Mouse (Mus musculus) kidney, adult 2 months (tissue): ENCODE measurements at regions not wholly inside any gene's neighbourhood (a gene's known extent, or its start where the extent isn't known, plus 50 kb on each side); places are given as distances from the start of the nearest gene placed in this dataset.

Experiments used
- DNase-seq: peaks from one replicate; pipeline ENCODE4 v3.0.0; 2021
- H3K27ac ChIP-seq: fragments of 200-500 bp; 2 replicates; pipeline ENCODE4 v1.5.1; 2012; ENCODE audit warnings: low read depth, low read length, control low read depth, inconsistent platforms; ENCODE audit not compliant: insufficient read depth
- H3K27me3 ChIP-seq: fragments of 200-500 bp; replicated peaks from 2 replicates; pipeline ENCODE4 v1.6.1; 2012; ENCODE audit warnings: mild to moderate bottlenecking, moderate library complexity, low read length, inconsistent platforms; ENCODE audit not compliant: control insufficient read depth, insufficient read depth
- H3K36me3 ChIP-seq: fragments of 200-500 bp; 2 replicates; pipeline ENCODE4 v1.6.1; 2012; ENCODE audit warnings: mild to moderate bottlenecking, moderate library complexity, low read length, inconsistent platforms; ENCODE audit not compliant: control insufficient read depth, insufficient read depth
- H3K4me1 ChIP-seq: fragments of 200-500 bp; 2 replicates; pipeline ENCODE4 v1.6.1; 2011; ENCODE audit warnings: low read length; ENCODE audit not compliant: control insufficient read depth, insufficient read depth
- H3K4me3 ChIP-seq: fragments of 200-500 bp; 2 replicates; pipeline ENCODE4 v1.5.1; 2011; ENCODE audit warnings: mild to moderate bottlenecking, low read depth, low read length, control low read depth; ENCODE audit not compliant: insufficient read depth
- CTCF ChIP-seq: fragments of 200-500 bp; conservative IDR thresholded peaks from 2 replicates; pipeline ENCODE4 v1.5.1; 2011; ENCODE audit warnings: low read depth, mild to moderate bottlenecking, control low read depth, low read length, moderate library complexity, mixed read lengths; ENCODE audit not compliant: insufficient read depth, insufficient read length
- POLR2A ChIP-seq: fragments of 200-500 bp; IDR thresholded peaks from one replicate; pipeline ENCODE4 v1.6.1; 2011; ENCODE audit warnings: low read depth, low read length, control low read depth
- WGBS: fragments of 180-500 bp; shearing (Covaris S2); methylation state at CpG from one replicate; pipeline ENCODE4 v1.1.7; 2018; 5-methylcytosine and 5-hydroxymethylcytosine counted together

DNA sequence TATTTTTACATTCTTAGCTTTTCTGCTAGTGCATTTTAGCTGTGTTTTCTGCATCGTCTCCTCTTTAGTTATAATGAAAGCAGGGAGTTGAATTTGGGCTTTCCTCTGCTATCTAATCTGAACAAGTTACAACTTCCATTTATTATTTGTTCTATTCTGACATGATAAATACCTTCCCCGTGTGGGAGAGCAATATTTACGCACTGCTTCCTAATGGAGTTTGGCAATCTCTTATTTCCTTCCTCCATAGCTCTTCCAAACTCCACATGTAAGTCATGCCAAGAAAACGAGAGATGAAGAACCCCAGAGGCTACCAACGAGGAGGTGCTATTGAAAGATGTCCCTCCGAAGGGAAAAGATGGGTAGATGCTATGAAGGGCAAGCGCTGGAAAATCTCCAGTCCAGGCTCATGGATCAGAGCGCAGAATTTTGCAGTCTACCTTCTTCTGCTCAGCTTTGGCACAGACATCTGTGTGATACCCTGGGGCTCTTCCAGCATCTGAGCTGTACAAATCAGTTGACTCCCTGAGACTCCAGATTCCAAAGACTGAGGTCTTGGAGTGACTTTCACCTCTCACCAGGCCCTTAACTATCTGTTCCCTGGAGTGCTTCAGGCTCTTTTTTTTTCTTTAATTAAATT is 167.4 kb upstream of the Tgfbr2 start:
- no peaks in the 10 kb centered on the region for H3K36me3 ChIP-seq
- peak; percentile 58 for DNase-seq
- H3K4me3 ChIP-seq: no peak overlapping the region
- H3K27me3 ChIP-seq: no peaks in the 10 kb centered on the region
- no peak for TF ChIP-seq POLR2A
- TF ChIP-seq CTCF: no peak
- WGBS: 53% methylated on average over 8 of the region's 8 CpGs
- H3K27ac ChIP-seq: no peak overlapping the region
- 0 out of 2 replicates have a peak, but pooled peaks cover 3% of the 10 kb centered on the region for H3K4me1 ChIP-seq

DNA sequence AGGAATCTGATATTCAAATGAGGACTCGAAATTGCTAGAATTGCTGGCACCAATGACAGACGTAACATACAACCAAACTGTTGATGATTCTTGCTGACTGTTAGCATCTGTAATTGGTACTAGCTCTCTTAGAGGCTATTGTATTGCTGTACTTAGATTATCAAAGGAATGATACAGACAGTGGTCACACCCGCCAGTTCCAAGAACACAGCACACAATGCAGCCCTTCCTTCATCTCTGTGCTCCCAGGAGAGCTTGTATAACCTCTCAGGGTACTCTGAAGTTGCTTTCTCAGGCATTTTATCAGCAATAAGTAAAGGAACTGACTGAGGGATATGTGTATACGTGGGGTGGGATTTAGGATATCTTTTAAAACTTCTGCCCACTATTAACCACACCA is 166.8 kb upstream of the Tgfbr2 start:
- TF ChIP-seq POLR2A (no peak), CTCF (no peak)
- H3K27ac ChIP-seq: no peak overlapping the region
- H3K4me3 ChIP-seq: no peak overlapping the region
- H3K36me3 ChIP-seq: no peaks in the 10 kb centered on the region
- H3K4me1 ChIP-seq: 0 out of 2 replicates have a peak, but pooled peaks cover 3% of the 10 kb centered on the region
- no peaks in the 10 kb centered on the region for H3K27me3 ChIP-seq
- WGBS: 76% methylated on average over 4 of the region's 4 CpGs
- DNase-seq: no peak

DNA sequence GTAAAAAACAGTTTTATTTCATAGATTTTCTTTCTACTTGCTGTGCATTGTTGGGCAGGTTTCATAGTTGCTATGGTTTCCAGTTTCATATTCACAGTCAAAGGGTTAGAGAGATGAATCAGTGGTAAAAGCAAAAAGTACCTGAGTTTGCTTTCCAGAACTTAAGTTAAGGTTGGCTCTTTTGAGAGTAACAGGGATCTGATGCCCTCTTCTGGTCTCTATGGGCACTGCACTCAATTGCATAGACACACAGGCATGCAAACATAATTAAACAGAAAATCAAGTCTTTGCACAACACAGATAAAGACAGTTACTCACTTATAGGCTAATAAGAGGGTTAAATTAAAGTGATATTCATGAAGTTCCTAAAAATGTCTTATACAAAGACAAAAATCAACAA is 165.8 kb upstream of the Tgfbr2 start:
- 0 out of 2 replicates have a peak, but pooled peaks cover 3% of the 10 kb centered on the region for H3K4me1 ChIP-seq
- no peaks in the 10 kb centered on the region for H3K27me3 ChIP-seq
- no peak overlapping the region for H3K4me3 ChIP-seq
- no peak overlapping the region for H3K27ac ChIP-seq
- TF ChIP-seq POLR2A (no peak), CTCF (no peak)
- no peaks in the 10 kb centered on the region for H3K36me3 ChIP-seq
- DNase-seq: peak; percentile 32

DNA sequence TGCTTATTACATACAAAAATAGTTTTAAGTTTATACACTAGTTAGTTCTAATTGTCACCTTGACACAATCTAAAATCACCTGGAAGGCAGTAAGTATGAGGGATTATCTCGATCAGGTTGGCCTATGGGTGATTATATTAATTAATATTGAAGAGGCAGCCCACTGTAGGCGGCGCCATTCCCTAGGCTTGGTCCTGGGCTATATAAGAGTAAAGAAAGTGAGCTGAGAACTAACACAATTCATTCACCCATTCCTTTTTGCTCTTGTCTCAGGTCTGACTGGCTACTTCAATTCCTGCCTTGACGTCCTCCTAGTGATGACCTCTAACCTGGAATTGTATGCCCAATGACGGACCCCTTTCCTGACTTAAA is 163.6 kb upstream of the Tgfbr2 start:
- Histone ChIP-seq H3K27ac (no peak overlapping the region), H3K27me3 (no peaks in the 10 kb centered on the region), H3K4me3 (no peak overlapping the region), H3K36me3 (no peaks in the 10 kb centered on the region), H3K4me1 (peaks cover 3% of the 10 kb centered on the region; the same call in 1 of the 2 replicates)
- WGBS: 95% methylated on average over 5 of the region's 5 CpGs
- no peak for DNase-seq
- no peak for TF ChIP-seq POLR2A
- no peak for TF ChIP-seq CTCF

DNA sequence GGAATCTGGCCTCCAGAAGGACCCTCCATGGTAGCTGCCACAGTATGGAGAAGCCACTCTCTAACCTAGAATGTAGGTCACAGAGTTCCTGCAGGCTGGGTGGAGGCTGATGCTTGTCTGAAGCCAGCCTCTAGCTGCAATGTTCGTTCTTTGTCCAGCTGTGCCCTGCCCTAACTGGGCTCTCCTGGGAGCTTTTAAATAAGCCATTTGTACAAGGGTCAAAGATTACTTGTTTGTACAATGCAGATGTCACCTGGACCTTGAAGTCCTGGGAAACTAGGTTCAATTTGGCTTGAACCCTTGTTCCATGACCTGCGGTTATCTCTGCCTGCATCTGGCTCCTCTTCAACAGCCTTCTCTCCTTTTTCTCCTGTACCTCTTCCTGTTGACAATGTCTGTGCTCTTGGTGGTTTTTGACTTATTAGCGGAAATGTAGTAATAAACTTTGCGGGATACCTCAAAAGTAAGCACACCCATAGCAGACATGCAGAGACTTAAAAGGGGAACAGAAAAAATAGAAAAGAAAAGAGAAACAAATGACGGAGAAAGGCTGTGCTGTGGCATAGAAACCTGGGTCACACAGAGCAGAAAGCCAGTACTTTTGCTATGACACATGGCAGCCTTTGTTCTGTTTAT is 163.1 kb upstream of the Tgfbr2 start:
- no peak overlapping the region for H3K4me3 ChIP-seq
- H3K4me1 ChIP-seq: peaks cover 3% of the 10 kb centered on the region; the same call in 1 of the 2 replicates
- no peak for TF ChIP-seq POLR2A
- TF ChIP-seq CTCF: no peak
- DNase-seq: peak; percentile 82
- H3K27ac ChIP-seq: no peak overlapping the region
- no peaks in the 10 kb centered on the region for H3K27me3 ChIP-seq
- no peaks in the 10 kb centered on the region for H3K36me3 ChIP-seq
- 64% methylated on average over 5 of the region's 5 CpGs for WGBS

DNA sequence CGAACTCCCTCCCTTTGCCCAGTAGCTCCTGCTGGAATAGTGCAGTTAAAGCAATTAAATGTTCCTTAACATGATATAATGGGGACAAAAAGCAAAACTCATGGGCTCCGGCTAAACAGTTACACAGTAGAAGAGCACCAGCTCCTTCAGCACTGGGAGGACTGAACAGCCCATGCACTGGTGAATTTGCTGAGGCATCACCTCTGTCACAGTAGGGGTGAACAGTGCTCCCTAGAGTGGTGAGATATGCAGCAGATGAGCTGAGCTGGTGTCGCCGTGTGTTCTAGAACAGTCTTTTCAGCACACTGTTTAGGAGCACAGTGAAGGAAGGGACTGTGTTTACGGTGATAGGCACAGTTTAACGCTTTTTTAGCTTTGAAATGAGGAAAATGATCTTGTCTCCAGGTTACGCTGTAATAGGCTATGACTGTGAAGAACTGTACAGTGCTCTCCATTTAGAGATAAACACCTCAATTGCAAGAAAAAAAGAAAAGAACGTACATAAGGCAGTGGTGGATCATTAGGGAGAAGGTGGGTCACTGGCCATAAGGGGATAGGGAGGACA is 162.4 kb upstream of the Tgfbr2 start:
- no peak for DNase-seq
- no peak overlapping the region for H3K4me3 ChIP-seq
- TF ChIP-seq CTCF: no peak
- TF ChIP-seq POLR2A: no peak
- WGBS: 90% methylated on average over 8 of the region's 8 CpGs
- H3K27me3 ChIP-seq: no peaks in the 10 kb centered on the region
- H3K4me1 ChIP-seq: peaks cover 3% of the 10 kb centered on the region; the same call in 1 of the 2 replicates
- H3K27ac ChIP-seq: no peak overlapping the region
- no peaks in the 10 kb centered on the region for H3K36me3 ChIP-seq

DNA sequence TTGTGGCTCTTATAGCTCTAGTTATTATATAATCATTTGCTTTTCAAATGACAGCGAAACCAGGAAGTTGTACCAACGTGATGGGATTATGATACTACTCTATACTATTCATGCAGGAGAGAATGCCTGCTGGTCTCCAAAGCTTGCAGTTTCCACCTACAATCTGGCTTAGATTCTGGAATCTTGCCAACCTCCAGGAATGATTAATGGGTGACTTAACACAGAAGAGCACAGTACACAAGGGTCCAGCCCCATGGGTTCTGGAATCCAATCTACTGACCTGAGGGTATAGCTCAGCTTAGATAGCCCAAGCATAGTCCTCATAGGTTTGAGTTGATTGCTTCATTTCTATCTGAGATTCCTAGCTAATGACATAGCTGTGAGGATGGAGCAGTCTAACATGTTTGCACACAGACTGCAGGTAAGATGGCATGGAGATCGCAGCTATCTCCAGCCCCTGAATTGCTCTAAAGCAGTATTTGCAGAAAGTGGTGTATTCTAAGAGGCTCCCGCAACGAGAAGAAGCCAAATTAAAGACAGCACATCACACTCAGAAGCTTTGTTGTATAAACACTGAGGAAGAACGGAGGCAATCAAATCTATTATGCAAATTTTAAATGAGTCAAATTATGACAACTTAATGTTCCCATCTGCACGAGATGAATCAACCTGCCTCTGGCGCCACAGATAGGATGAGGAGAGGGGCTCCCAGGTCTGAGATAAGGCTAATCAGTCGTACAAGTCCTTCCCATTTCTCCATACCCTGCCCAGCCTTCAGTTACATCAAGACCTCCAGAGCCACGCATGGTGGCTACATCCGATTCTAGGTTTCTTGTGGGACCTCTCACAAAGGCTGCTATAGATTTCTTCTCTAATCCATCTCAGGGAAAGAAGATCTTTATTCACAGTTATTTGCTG is 160.7 kb upstream of the Tgfbr2 start:
- 90% methylated on average over 11 of the region's 11 CpGs for WGBS
- peak; percentile 66 for DNase-seq
- TF ChIP-seq CTCF: no peak
- TF ChIP-seq POLR2A: no peak

More for the DNA sequence above, 160.7 kb upstream of the Tgfbr2 start:
- H3K27me3 ChIP-seq: no peaks in the 10 kb centered on the region
- H3K36me3 ChIP-seq: no peaks in the 10 kb centered on the region
- H3K4me1 ChIP-seq: peaks cover 3% of the 10 kb centered on the region; the same call in 1 of the 2 replicates
- H3K27ac ChIP-seq: no peak overlapping the region
- H3K4me3 ChIP-seq: no peak overlapping the region
